Mouse (Mus musculus): ENCODE data around the gene Car5a.
A peak's percentile ranks its signal among the peaks of the same experiment; 100 is the strongest.

Gene Car5a

GRCm38 (mm10) chr8:121955825-121956500 is 11.3 kb upstream of the Car5a start:
- DNase-seq (ENCODE audit: low spot score in 2 of 2), result no peak

GRCm38 (mm10) chr8:121954981-121955555 is 10.4 kb upstream of the Car5a start:
- no peak for DNase-seq (ENCODE audit: low spot score in 2 of 2)

GRCm38 (mm10) chr8:121953821-121954545 is 9.3 kb upstream of the Car5a start:
- no peak for DNase-seq (ENCODE audit: low spot score in 2 of 2)

- DNase-seq (ENCODE audit: low spot score in 2 of 2), result no peak
Observed at GRCm38 (mm10) chr8:121952800-121953199, 8.1 kb upstream of the Car5a start.

GRCm38 (mm10) chr8:121952122-121952521 is 7.4 kb upstream of the Car5a start:
- no peak for DNase-seq (ENCODE audit: low spot score in 2 of 2)

DNA sequence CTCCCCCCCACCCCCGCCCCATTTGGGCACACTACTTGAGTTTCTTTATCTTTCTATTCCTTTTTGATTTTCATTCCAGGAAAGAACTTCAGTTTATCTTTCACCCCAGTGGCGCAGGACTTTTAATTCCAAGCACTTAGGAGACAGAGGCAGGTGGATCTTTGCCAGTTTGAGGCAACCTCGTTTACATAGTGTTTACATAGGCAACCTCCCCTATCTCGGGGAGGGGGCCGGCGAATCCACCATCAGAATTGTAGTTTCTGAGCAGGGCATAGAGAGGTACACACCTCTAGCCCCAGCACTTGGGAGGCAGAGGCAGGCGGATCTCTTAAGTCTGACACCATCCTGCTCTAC is 6.9 kb upstream of the Car5a start:
- no peak for DNase-seq (ENCODE audit: low spot score in 2 of 2)

DNA sequence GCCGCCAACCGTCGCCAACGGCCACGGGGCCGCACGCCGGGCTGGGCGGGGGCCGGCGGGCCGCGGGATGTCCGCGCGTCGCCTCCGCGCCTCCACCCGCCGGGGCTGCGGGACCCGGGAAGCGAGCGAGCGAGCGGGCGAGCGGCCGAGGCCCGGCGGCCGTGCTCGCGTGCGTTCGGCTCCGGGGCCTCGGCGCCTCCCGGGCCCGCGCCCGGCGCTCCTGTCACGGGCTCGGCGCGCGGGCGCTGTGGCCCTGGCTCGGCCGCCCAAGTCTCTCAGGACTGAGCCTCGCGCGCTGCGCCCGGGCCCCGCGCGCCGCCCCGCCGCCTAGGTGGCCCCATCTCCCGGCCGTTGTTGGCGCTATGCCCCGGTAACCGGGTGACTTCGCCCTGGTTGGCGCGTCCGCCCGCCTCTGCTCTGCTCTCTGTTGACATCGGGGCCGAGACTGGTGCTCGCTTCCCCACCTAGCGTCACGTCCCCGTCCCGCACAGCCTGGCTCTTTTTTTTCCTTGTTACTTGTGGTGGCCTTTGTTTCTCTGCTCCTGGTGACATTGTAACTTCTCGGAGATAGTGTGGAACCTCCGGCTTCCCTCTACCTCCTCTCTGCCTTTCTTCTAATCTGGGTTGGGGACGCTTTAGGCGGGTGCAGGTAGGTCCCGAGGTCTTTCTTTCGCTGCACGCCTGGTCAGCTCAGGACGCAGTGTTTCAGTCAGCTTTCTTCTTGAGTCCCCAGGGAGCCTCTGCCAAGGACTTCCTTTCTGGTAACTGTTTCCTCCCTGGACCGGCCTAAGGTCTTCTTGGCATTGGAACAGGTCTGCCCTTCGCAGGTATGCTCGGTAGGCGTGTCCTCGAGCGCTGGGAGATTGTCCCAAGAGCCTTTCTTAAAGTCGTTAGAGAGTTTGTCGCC is 6.3 kb upstream of the Car5a start:
- peak in 1 of 2 experiments; percentile 59 for DNase-seq (ENCODE audit: low spot score in 2 of 2)

- peak; percentile 97 to 98 for DNase-seq (ENCODE audit: low spot score in 2 of 2)
Observed at GRCm38 (mm10) chr8:121949941-121950748, 5.4 kb upstream of the Car5a start.

DNA sequence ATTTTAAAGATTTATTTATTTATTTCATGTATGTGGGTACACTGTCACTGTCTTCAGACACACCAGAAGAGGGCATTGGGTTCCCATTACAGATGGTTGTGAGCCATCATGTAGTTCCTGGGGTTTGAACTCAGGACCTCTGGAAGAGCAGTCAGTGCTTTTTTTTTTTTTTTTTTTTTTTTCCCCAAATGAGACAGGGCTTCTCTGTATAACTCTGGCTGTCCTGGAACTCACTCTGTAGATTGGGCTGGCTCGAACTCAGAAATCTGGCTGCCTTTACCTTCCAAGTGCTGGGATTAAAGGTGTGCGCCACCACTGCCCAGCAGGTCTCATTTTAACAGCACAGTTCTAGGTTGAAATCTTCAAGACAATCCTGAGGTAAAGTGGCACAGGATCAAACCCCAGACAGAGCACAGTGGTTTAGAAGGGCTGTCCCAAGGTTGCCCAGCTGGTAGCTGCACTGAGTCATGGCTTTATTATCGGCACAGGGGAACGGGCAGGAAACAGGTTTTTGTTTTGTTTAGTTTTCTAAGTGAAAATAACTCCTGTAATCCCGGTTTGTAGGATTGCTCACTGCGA is 4.6 kb upstream of the Car5a start, which contains the start of gene Banp:
Gene Banp, plus strand, starts transcription at position 529 of the 579 bp plus-strand sequence.
- DNase-seq (ENCODE audit: low spot score in 2 of 2), result no peak

- DNase-seq (ENCODE audit: low spot score in 2 of 2), result no peak
Observed at GRCm38 (mm10) chr8:121948321-121949145, 3.8 kb upstream of the Car5a start.

- DNase-seq (ENCODE audit: low spot score in 2 of 2), result peak in 1 of 2 experiments; percentile 77
Observed at GRCm38 (mm10) chr8:121947753-121948141, 3.0 kb upstream of the Car5a start.

GRCm38 (mm10) chr8:121947047-121947752 is 2.5 kb upstream of the Car5a start:
- DNase-seq (ENCODE audit: low spot score in 2 of 2), result no peak

- no peak for DNase-seq (ENCODE audit: low spot score in 2 of 2)
Observed at GRCm38 (mm10) chr8:121946351-121946750, 1.6 kb upstream of the Car5a start.

DNA sequence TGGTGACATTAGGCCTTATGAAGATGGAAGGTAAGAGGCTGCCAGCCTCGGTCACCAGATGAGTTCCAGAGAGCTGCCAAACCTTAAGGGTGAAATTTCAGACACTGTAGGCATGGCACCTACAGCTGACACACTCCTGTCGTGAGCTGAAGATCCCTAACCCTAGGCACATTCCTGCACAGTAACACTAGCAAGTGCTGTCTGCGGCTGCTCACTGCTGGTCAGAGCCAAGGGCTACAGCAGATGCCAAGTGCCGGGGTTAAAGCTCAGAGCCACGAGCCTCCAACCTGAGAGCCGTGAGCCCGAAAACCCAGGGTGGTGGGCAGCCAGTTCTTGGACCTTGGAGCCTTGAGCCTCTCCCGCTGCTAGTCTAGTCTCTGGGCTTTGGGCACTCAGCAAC is 988 bp downstream of the Car5a start:
- DNase-seq (ENCODE audit: low spot score in 2 of 2), result no peak

- no peak for DNase-seq (ENCODE audit: low spot score in 2 of 2)
Observed at GRCm38 (mm10) chr8:121943057-121943540, 1.6 kb downstream of the Car5a start.

GRCm38 (mm10) chr8:121938732-121939131 is 6.0 kb downstream of the Car5a start:
- no peak for DNase-seq (ENCODE audit: low spot score in 2 of 2)

DNA sequence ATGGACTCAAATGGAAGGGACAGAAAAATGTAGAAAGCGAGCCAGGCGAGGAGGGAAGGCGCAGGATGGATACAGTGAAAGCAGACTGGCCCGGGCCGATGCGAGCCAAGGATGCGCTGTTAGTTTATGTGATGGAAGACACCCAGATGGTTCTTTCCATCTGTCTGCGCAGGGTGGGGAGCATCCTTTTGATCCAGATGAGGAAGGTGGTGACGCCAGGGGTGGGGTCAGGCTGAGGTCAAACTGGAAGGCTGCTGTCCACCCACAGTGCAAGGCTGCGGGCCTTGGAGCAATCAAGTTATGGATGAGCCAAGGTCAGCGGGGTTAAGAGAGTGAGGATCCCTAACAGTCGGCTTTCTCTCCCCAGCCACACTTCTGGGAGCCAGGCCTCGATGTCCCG is 8.3 kb downstream of the Car5a start:
- DNase-seq (ENCODE audit: low spot score in 2 of 2), result no peak

DNA sequence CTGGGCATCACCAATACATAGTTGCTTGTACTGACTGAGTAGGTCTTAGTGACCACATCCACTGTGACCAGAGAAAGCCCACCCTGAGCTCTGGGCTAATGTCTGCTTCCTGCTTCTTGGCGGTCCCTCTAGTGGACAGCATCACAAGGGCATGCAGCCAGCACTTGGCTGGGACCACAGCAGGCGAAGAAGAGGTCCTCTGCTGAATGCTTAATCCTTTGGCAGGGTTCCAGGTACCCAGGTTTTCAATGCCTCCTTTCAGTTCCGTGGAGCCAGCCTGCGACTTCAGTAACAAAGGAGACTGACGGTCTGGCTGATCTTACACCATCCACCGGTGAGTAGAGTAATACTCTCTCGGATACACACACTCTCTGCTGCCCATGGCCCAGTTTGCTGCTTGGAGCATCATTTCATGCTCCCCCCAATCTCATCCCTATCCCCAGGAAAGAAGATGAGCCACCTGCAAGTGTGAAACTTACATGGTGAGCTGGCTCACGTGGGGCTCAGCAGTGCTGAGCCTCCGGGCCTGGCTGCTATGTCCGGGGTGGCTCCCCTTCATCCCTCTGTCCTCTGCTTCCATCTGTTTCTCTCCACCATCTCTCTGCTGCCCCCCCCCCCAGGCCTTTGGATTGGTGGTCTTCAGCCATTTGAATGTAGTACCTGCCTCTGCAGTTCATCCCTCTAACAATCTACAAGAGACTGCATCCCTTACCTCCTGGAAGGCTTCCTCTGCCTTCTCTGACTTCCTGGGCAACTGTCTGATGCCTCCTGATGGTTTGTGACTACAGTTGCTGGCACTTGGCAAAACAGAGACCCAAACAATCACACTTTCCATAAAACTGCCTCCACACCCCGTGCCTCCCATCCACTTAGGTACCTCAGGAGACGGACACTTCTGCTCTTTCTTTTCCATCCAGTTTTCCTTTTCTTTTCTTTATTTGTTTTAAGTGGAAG is 9.1 kb downstream of the Car5a start:
- peak in 1 of 2 experiments; percentile 74 for DNase-seq (ENCODE audit: low spot score in 2 of 2)

Measured in left cerebral cortex, adult 9 months (tissue).